Mouse (Mus musculus): ENCODE measurements at regions not wholly inside any gene's neighbourhood (a gene's known extent, or its start where the extent isn't known, plus 50 kb on each side); places are given as distances from the start of the nearest gene placed in this dataset.

DNA sequence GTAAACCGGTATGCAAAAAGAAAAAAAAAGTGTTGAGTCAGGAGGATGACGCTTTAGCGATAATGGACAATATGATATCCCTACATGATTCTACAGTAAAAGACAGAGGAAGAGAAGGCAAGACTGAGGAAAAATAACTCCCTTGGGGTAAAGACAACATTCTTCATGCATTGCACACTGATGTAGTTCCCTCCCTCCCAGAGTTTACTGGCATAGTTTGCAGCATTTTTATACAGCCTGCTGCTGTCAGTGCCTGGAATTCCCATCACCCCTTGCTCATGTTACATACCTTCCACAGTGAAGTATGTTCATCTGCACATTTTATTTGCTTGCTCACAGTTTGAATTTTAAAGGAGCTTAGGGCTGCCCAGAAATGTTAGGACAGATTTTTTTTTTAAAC is 174.2 kb downstream of the Dcdc2c start:
- TF ChIP-seq CTCF (IDR thresholded peaks at IDR 0.05; ENCODE audit: insufficient read depth, low read depth, low read length) (no peak), POLR2A (IDR thresholded peaks at IDR 0.05; ENCODE audit: insufficient read depth, low read depth, low read length) (no peak)

Data from olfactory bulb, adult 2 months (tissue).